Mouse (Mus musculus): ENCODE results near the gene Plekhm2. TPM values are rescaled to one million over a fixed set of nuclear protein-coding genes. Genes with fewer than 3 reads are reported as not detected.

The Plekhm2 gene
- polyA plus RNA-seq, 1 experiment from 2014 or later: 74.2 TPM

DNA sequence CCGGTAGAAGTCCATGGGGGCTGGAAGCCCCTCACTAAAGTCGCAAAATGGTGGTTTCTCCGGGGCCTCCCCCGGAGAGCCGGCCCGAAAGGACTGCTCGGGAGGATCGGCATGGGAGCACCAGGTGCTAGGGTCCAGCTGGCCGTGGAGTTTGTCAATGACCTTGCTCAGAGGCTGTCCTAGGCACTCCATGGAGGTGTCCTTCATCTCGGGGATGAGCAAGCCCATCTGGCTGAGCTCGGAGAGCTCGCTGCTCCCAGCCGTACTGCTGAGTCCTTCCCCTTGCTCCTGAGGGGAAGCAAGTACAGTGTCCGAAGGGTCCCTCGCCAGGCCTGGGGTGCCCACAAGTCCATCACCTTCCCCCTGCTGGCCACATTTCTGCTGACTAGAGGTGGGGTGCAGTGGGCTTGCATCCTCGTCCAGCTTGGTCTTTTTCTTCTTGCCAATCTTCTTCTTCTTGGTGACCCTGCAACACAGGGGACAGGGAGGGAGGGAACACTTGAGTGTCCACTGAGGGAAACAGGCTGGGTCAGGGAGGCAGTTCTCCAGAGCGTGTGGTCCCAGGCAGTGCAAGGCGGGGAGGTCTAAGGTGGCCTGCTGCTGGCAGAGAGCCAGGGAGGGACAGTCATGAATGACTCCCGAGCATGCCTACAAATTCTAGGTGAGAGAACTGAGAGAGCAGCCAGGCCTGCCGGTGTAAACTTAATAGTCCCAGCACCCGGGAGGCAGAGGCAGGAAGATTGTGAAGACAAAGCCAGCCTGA, 32.4 kb downstream of the Plekhm2 start:
- Histone ChIP-seq H3K4me3 (ENCODE audit: inconsistent target) (no peak overlapping the region), H3K36me3 (ENCODE audit: inconsistent target) (peaks cover 98% of the 10 kb centered on the region), H3K79me2 (ENCODE audit: inconsistent target) (peaks cover 40% of the 10 kb centered on the region; the same call in 1 of the 2 replicates), H3K27ac (no peak overlapping the region)
- WGBS (ENCODE audit: missing documents): 95% methylated on average over 20 of the region's 21 CpGs

DNA sequence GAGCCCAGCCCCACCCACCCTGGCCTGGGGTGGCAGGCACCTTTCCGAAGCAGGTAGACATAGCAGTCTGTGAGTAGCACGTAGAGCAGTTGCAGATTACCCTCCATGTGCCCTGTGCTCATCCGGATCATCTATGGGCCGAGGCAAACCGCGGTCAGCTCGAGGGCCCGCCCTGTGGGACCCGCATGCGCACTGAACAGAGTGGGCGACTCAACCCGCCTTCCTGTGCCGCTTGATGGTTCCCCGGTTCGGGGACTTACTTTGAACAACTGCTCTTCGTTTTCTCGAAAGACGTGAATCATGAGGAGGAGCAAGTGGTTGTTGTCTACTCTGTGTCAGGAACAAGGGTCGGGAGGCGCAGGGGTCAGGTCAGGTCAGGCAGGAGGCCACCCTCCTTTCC, 33.4 kb downstream of the Plekhm2 start:
- no peak overlapping the region for H3K4me3 ChIP-seq (ENCODE audit: inconsistent target)
- WGBS (ENCODE audit: missing documents): 97% methylated on average over 20 of the region's 20 CpGs
- peaks cover 95% of the 10 kb centered on the region for H3K36me3 ChIP-seq (ENCODE audit: inconsistent target)

DNA sequence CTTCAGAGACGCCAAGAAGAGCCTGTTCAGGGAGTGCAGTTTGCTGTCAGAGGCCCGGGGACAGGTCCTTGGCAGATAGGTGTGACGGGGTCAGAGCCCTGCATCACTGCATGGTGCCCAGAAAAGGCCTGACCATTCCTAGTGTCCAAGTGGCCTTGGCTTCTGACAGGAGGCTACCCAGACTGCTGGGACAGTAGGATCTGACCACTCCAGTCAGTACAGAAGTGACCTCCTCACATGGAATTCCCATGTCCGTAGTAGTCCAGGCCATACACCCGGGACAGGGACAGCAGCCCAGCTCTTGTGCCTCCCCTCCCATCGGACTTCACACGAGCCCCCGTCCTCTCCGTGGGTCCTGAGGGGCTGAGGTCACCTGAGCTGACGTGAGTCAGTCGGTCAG, 34.7 kb downstream of the Plekhm2 start:
- H3K79me2 ChIP-seq (ENCODE audit: inconsistent target): peaks cover 32% of the 10 kb centered on the region; the same call in 1 of the 2 replicates

More for the DNA sequence above, 33.4 kb downstream of the Plekhm2 start:
- H3K27ac ChIP-seq: no peak overlapping the region
- H3K79me2 ChIP-seq (ENCODE audit: inconsistent target): peaks cover 40% of the 10 kb centered on the region; the same call in 1 of the 2 replicates

DNA sequence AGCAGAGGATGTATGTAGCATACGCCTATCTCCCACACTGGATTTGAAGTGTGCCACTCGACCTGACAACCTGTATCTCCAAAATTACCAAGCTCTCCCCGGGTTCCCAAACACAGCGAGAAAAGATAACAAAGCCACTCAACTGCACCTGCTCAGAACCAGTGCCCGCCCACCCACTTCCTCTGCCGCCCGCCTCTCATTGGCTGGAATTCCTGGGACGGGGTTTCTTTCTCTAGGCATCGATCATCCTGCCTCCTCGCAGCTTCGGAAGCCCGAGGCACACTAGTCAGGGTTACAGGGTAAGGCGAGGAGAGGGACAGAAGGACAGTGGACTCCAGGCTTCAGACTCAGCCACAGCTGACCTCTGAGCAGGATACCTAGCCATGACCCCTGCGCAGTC, 36.0 kb downstream of the Plekhm2 start:
- Histone ChIP-seq H3K79me2 (ENCODE audit: inconsistent target) (peaks cover 19% of the 10 kb centered on the region; the same call in 1 of the 2 replicates), H3K36me3 (ENCODE audit: inconsistent target) (peaks cover 74% of the 10 kb centered on the region), H3K4me3 (ENCODE audit: inconsistent target) (no peak overlapping the region), H3K27ac (no peak overlapping the region)
- WGBS (ENCODE audit: missing documents): 96% methylated on average over 14 of the region's 14 CpGs

More for the DNA sequence above, 34.7 kb downstream of the Plekhm2 start:
- H3K4me3 ChIP-seq (ENCODE audit: inconsistent target): no peak overlapping the region
- H3K27ac ChIP-seq: no peak overlapping the region
- 94% methylated on average over 9 of the region's 11 CpGs for WGBS (ENCODE audit: missing documents)
- peaks cover 88% of the 10 kb centered on the region for H3K36me3 ChIP-seq (ENCODE audit: inconsistent target)

DNA sequence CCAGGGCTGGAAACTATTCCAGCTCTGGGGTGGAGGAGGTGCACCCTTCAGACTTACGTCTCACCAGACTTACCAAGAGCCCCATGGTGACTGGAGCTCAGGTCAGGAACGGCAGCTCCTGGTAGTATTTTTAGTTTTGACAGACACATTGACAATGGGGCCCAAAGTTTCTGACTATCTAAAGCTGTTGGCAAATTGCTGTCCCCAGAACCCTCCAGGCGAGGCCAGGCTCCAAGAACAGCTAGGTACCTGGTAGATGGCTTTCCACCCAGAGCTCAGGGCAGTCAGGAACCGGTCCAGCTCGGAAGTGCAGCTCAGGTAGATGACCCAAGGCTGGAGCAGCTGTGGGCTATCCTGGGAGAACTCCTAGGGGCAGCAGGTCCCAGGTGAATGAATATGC, 37.2 kb downstream of the Plekhm2 start:
- Histone ChIP-seq H3K27ac (no peak overlapping the region), H3K36me3 (ENCODE audit: inconsistent target) (peaks cover 64% of the 10 kb centered on the region), H3K4me3 (ENCODE audit: inconsistent target) (no peak overlapping the region), H3K79me2 (ENCODE audit: inconsistent target) (peaks cover 16% of the 10 kb centered on the region; the same call in 1 of the 2 replicates)
- WGBS (ENCODE audit: missing documents): 94% methylated on average over 5 of the region's 5 CpGs

DNA sequence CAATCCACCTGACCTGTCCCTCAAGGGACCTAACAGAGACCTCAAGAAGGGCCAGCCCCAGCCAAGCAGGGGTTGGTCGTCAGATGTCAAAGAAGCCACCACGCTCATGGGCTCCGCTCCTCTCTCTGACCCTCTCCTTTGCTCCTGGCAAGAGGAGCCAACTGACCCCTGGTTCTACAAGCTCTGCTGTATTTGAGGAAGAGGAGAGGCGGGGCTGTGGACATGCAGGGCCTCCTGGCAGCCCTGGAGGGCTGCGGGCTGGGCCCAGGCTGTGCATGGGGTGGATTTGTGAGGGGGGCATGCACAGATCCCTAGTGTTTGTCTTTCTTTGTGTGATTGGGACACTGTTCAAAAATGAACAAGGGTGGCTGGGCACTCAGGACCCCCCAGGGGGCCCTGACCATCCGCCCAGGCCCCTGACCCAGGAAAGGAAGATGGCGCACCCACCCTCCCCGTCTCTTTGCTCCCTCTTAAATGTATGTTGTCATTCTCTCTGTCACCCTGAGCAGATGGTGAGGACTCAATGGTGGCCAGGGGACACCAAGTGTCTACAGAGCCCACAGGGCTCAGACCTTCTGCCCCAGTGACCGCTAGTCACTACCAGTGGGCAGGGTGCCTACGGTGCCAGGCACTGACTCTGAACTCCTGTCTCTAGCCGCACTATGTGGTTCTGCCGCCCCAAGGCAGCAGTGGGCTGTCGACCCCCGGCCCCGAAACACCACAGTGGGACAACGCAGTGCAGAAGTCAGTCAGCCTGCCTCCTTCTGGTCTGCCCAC, 38.7 kb downstream of the Plekhm2 start:
- peaks cover 49% of the 10 kb centered on the region for H3K36me3 ChIP-seq (ENCODE audit: inconsistent target)
- peaks cover under 1% of the 10 kb centered on the region; the same call in 1 of the 2 replicates for H3K79me2 ChIP-seq (ENCODE audit: inconsistent target)
- 89% methylated on average over 16 of the region's 16 CpGs for WGBS (ENCODE audit: missing documents)
- no peak overlapping the region for H3K4me3 ChIP-seq (ENCODE audit: inconsistent target)
- no peak overlapping the region for H3K27ac ChIP-seq

DNA sequence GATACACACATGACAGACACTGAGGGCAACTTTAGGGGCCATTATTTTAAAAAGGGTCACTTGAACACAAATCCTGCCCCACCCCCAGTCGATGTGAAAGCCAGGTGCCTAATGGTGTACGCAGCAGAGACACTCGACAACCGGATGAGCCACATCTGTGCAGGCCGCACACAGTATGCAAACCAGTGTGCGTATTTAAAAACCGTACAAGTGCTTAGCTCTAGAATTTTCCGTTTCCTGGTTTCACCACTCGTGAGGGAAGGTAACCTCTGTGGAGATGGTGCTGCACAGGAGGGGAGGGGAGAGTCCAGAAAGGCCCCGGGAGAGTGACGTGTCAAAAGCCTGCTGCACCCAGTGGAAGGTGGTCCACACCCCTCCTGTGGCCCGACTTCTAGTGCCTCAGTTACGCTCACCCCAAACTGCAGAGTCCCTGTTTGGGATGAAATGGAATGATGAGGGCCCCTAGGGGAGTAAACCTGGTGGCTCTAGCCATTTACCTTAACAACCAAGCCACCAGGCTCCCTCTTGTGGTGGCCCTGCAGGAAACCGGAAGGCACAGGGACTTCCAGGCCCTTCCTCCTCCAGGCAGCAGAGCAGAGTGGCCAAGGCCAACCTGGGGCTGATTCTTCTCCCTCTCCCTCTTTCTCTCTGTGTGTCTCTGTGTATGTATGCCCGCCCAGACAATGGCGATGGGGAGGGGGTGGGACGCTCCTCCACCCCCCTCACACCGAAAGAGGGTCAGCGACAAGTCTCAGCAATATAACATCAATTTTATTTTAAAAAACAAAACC, 39.5 kb downstream of the Plekhm2 start:
- Histone ChIP-seq H3K4me3 (ENCODE audit: inconsistent target) (no peak overlapping the region), H3K27ac (no peak overlapping the region), H3K79me2 (ENCODE audit: inconsistent target) (no peaks in the 10 kb centered on the region), H3K36me3 (ENCODE audit: inconsistent target) (peaks cover 41% of the 10 kb centered on the region)
- 80% methylated on average over 19 of the region's 19 CpGs for WGBS (ENCODE audit: missing documents)

DNA sequence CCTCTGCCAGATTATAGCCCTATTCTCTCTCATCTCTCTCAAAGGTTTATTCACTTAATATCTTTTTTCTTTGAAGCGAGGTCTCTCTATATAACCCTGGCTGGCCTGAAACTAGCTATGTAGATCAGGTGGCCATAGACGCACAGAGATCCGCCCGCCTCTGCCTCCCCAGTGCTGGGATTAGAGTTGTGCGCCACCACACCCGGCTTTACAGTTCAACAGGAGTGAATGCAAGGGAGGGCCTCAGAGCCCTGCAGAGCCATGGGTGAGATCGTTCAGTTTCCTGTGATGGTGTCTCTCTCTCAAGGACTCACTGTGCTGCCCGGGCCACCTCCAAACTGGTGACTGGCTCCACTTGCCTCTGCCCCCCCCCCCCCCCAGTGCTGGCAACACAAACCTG, 40.6 kb downstream of the Plekhm2 start:
- Histone ChIP-seq H3K79me2 (ENCODE audit: inconsistent target) (no peaks in the 10 kb centered on the region), H3K4me3 (ENCODE audit: inconsistent target) (no peak overlapping the region), H3K36me3 (ENCODE audit: inconsistent target) (peaks cover 30% of the 10 kb centered on the region), H3K27ac (no peak overlapping the region)
- 87% methylated on average over 8 of the region's 8 CpGs for WGBS (ENCODE audit: missing documents)

DNA sequence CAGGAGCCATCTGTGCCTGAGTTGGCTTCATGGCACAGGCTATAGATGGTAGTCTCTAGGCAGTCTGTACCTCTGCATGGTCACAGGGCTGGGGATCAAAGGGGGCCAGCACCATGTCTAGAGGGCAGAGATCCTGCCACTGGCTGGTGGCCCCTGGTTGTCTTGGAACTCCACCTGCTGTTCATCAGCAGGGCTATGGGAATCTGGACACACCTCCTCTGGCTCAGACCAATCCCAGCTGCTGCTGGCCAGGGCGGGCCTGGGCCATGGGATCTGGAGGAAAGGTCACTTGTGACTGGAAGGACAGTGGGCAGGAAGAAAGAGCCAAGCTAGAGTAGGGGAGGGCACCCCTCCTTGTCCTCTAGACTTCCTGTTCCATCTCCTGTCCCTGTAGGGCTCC, 41.0 kb downstream of the Plekhm2 start, which contains the start of gene Slc25a34:
Gene Slc25a34, minus strand, starts transcription at position 156 of the 400 bp plus-strand sequence.
- Histone ChIP-seq H3K4me3 (ENCODE audit: inconsistent target) (no peak within 1 kb of the TSS), H3K27ac (no peak within 1 kb of the TSS), H3K36me3 (ENCODE audit: inconsistent target) (peaks cover 26% of the 10 kb centered on the region; the same call in 1 of the 2 replicates), H3K79me2 (ENCODE audit: inconsistent target) (no peaks in the 10 kb centered on the region)
- 80% methylated on average over 1 of the region's 1 CpGs for WGBS (ENCODE audit: missing documents)

DNA sequence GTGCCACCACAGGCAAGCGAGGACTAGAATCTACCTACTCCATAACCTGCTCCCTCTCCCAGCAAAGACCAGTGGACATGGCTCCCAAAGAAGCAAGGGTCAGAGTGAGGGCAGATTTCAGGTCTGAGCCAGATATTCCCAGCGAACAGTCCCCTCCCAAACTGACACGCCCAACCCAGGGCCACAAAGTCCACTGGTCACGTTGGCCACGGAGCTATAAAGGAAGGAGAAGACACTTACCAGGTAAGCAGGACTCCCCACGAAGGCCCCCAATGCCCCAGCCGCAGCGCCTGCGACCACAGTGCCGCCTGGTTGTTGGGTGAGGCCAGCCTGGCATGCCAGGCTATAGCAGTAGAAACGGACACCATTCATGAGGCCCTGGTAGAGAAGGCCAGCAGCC, 41.7 kb downstream of the Plekhm2 start:
- H3K27ac ChIP-seq: no peak overlapping the region
- 93% methylated on average over 11 of the region's 11 CpGs for whole genome bisulfite sequencing (ENCODE audit: missing documents)
- H3K36me3 ChIP-seq (ENCODE audit: inconsistent target): peaks cover 19% of the 10 kb centered on the region; the same call in 1 of the 2 replicates
- H3K4me3 ChIP-seq (ENCODE audit: inconsistent target): no peak overlapping the region
- H3K79me2 ChIP-seq (ENCODE audit: inconsistent target): no peaks in the 10 kb centered on the region

DNA sequence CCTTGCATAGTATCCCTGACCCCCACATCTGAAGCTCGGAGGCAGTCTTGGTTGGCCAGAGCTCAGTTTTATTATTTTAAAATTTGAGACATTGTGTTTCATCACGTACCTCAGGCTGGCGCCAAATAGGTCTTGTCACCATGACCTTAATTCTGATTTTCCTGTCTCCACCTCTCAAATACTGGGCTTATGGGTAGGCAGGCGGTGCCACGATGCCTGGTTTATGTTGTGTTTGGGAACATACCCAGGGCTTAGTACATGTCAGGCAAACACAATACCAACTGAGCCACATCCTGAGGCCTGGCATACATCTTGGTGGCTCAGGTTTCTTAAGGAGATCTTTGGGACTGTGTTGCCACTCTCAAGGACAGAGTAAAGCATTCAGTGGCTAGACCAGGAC, 42.1 kb downstream of the Plekhm2 start:
- 90% methylated on average over 5 of the region's 5 CpGs for WGBS (ENCODE audit: missing documents)
- Histone ChIP-seq H3K79me2 (ENCODE audit: inconsistent target) (no peaks in the 10 kb centered on the region), H3K36me3 (ENCODE audit: inconsistent target) (peaks cover 15% of the 10 kb centered on the region; the same call in 1 of the 2 replicates), H3K4me3 (ENCODE audit: inconsistent target) (no peak overlapping the region), H3K27ac (no peak overlapping the region)

DNA sequence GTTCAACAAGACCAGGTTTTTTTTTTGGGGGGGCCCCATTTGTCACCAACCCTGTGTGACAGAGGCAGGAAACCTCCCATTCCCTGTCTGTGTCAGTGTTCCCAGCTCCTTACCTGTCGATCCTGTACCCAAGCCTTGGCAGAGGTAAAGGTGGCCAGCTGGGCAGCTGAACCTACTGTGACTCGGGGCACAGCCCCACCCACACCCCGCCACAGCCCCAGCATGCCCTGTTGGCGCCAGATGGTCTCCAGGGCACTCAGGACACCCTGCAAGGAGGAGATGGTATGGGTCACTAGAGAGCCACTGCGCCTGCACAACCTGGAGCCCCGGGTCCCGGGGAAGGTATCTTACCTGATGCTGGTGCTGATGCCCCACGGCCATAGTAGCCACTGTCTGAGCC, 42.6 kb downstream of the Plekhm2 start:
- Histone ChIP-seq H3K36me3 (ENCODE audit: inconsistent target) (peaks cover 10% of the 10 kb centered on the region; the same call in 1 of the 2 replicates), H3K27ac (no peak overlapping the region), H3K4me3 (ENCODE audit: inconsistent target) (no peak overlapping the region), H3K79me2 (ENCODE audit: inconsistent target) (no peaks in the 10 kb centered on the region)
- 93% methylated on average over 8 of the region's 8 CpGs for WGBS (ENCODE audit: missing documents)

DNA sequence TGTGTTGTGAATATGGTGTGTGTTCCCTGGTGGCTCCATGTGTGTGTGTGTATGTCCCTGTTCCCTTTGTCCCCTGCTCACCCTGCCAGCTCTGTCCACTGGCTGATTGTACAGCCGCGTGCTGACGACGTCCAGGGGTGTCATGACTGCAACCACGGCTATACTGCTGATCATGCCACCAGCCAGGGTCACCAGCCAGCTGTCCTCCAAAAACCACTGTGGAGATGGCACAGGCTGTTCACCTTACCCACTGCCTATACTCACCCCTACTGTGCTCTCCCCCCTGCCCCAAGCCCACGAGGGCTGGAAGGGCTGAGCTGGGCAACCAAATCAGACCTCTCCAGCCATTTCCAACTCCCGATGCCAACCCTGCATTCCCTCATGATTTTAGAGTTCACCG, 43.4 kb downstream of the Plekhm2 start:
- Histone ChIP-seq H3K79me2 (ENCODE audit: inconsistent target) (no peaks in the 10 kb centered on the region), H3K36me3 (ENCODE audit: inconsistent target) (0 out of 2 replicates have a peak, but pooled peaks cover 5% of the 10 kb centered on the region), H3K4me3 (ENCODE audit: inconsistent target) (no peak overlapping the region), H3K27ac (no peak overlapping the region)
- 96% methylated on average over 5 of the region's 8 CpGs for WGBS (ENCODE audit: missing documents)

DNA sequence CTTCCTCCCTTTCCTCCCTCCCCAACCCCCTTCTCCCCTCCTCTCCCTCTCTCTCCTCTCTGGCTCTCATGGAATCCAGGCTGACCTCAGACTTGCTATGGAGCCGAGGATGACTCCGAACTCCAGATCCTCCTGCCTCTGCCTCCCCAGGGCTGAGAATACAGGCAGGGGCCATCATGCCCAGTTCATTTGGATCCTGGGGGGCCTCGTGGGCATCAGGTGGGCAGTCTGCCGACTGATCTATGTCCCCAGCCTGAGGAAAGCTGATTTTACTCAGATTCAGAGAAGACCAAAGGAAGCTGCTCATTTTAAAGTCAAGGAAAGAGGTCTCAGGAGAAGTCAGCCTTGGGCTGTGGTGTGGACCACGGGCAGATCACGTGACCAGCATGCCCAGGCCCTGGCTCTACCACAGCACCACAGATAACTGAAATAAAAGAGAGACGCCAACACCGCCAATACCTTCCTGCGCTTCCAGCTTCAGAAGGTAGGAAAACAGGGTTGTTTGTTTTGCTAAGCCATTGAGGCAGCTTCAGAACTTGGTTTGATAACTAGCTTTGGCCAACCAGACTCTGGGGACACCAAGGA, 45.3 kb downstream of the Plekhm2 start:
- 65% methylated on average over 9 of the region's 9 CpGs for WGBS (ENCODE audit: missing documents)
- no peaks in the 10 kb centered on the region for H3K79me2 ChIP-seq (ENCODE audit: inconsistent target)
- peak overlapping the region; percentile 25; the same call in 1 of the 2 replicates for H3K27ac ChIP-seq
- H3K36me3 ChIP-seq (ENCODE audit: inconsistent target): no peaks in the 10 kb centered on the region
- no peak overlapping the region for H3K4me3 ChIP-seq (ENCODE audit: inconsistent target)

All from macrophage (primary cell).